Mouse (Mus musculus) neural tube, embryonic 10.5 days (tissue): Measurements from ENCODE around the gene Vil1.

Experiments
- DNase-seq: peaks from one replicate; pipeline ENCODE4 v3.0.0-alpha.2; 2017; ENCODE audit warnings: low spot score; ENCODE audit errors: extremely low spot score

The Vil1 gene

GRCm38 (mm10) chr1:74411753-74412325 lies 2.7 kb downstream of the Vil1 start:
- no peak for DNase-seq

- DNase-seq: no peak
Measured at GRCm38 (mm10) chr1:74412711-74413110, 3.5 kb downstream of the Vil1 start.

GRCm38 (mm10) chr1:74415143-74415542 lies 6.0 kb downstream of the Vil1 start:
- DNase-seq: no peak

- no peak for DNase-seq
Measured at GRCm38 (mm10) chr1:74418747-74419439, 9.7 kb downstream of the Vil1 start.

GRCm38 (mm10) chr1:74419440-74419794 lies 10.2 kb downstream of the Vil1 start:
- DNase-seq: no peak

- DNase-seq: no peak
Measured at GRCm38 (mm10) chr1:74423147-74423546, 14.0 kb downstream of the Vil1 start.

GRCm38 (mm10) chr1:74425845-74426244 lies 16.7 kb downstream of the Vil1 start:
- DNase-seq: no peak

- no peak for DNase-seq
Measured at GRCm38 (mm10) chr1:74433220-74433619, 24.0 kb downstream of the Vil1 start.

- no peak for DNase-seq
Measured at GRCm38 (mm10) chr1:74434596-74434995, 25.4 kb downstream of the Vil1 start.

- no peak for DNase-seq
Measured at GRCm38 (mm10) chr1:74435563-74435962, 26.4 kb downstream of the Vil1 start.

GRCm38 (mm10) chr1:74437702-74438427 lies 28.7 kb downstream of the Vil1 start:
- DNase-seq: no peak

- DNase-seq: no peak
Measured at GRCm38 (mm10) chr1:74439166-74439876, 30.1 kb downstream of the Vil1 start.

- DNase-seq: no peak
Measured at GRCm38 (mm10) chr1:74444538-74444937, 35.4 kb downstream of the Vil1 start.

- DNase-seq: no peak
Measured at GRCm38 (mm10) chr1:74452611-74453045, 43.5 kb downstream of the Vil1 start.

- no peak for DNase-seq
Measured at GRCm38 (mm10) chr1:74460273-74460672, 51.1 kb downstream of the Vil1 start.
